Mouse (Mus musculus) layer of hippocampus, postnatal 10 days (tissue): ENCODE results near the gene Umps. TPM values are rescaled to one million over a fixed set of nuclear protein-coding genes. Genes with fewer than 3 reads are reported as not detected.

ENCODE experiments used
- DNase-seq, 2 experiments: peaks; one replicate each; pipeline ENCODE4 v3.0.0; 2021; ENCODE audit warnings: low spot score in 2 of 2
- long read RNA-seq: library from polyadenylated mRNA; stranded (forward); transcript quantifications from one replicate; pipeline ENCODE4 v2.0.0, GENCODE M21; 2023
- total RNA-seq, 2 experiments: library from RNA; stranded (reverse); gene quantifications; 2 replicates each; pipeline ENCODE4 v1.2.3; 2021

Gene Umps
- 10 to 100 TPM; 17.1 to 18.5 TPM for total RNA-seq
- long read RNA-seq, transcript Umps-201 (6 exons, 3,484 nt) = major isoform, 26 of 33 reads
- long read RNA-seq, partial matches to known transcripts = 3 of 33 reads
- long read RNA-seq, other reads (novel, unspliced or antisense) = 0 of 33 reads

GRCm38 (mm10) chr16:33966538-33967282, at the start of gene Umps:
TSS of gene Umps (minus strand) at chr16:33967038.
- DNase-seq = peak; percentile 87 to 89

GRCm38 (mm10) chr16:34011991-34012845, 45.4 kb upstream of the Umps start:
- DNase-seq = no peak

- no peak for DNase-seq
Observed at GRCm38 (mm10) chr16:34009567-34009966, 42.7 kb upstream of the Umps start.

- no peak for DNase-seq
Observed at GRCm38 (mm10) chr16:34005986-34006385, 39.1 kb upstream of the Umps start.

- DNase-seq = peak; percentile 71 to 76
Observed at GRCm38 (mm10) chr16:34004128-34004578, 37.3 kb upstream of the Umps start.

GRCm38 (mm10) chr16:34003566-34004127, 36.8 kb upstream of the Umps start:
- DNase-seq = no peak

GRCm38 (mm10) chr16:34000715-34001114, 33.9 kb upstream of the Umps start:
- no peak for DNase-seq

GRCm38 (mm10) chr16:33999388-33999787, 32.5 kb upstream of the Umps start:
- peak; percentile 55 to 70 for DNase-seq

- no peak for DNase-seq
Observed at GRCm38 (mm10) chr16:33998011-33998410, 31.2 kb upstream of the Umps start.

GRCm38 (mm10) chr16:33996030-33996429, 29.2 kb upstream of the Umps start:
- peak; percentile 48 to 63 for DNase-seq

- no peak for DNase-seq
Observed at GRCm38 (mm10) chr16:33995496-33995895, 28.7 kb upstream of the Umps start.

- DNase-seq = no peak
Observed at GRCm38 (mm10) chr16:33994321-33994720, 27.5 kb upstream of the Umps start.

- DNase-seq = no peak
Observed at GRCm38 (mm10) chr16:33990712-33991111, 23.9 kb upstream of the Umps start.

- no peak for DNase-seq
Observed at GRCm38 (mm10) chr16:33989106-33989505, 22.3 kb upstream of the Umps start.

- DNase-seq = peak; percentile 48 to 53
Observed at GRCm38 (mm10) chr16:33988358-33989012, 21.6 kb upstream of the Umps start.

- DNase-seq = no peak
Observed at GRCm38 (mm10) chr16:33986993-33987392, 20.2 kb upstream of the Umps start.

- DNase-seq = no peak
Observed at GRCm38 (mm10) chr16:33985372-33985771, 18.5 kb upstream of the Umps start.

GRCm38 (mm10) chr16:33983712-33984111, 16.9 kb upstream of the Umps start:
- DNase-seq = no peak

GRCm38 (mm10) chr16:33979855-33980254, 13.0 kb upstream of the Umps start:
- no peak for DNase-seq

GRCm38 (mm10) chr16:33967283-33967640, 424 bp upstream of the Umps start:
- DNase-seq = no peak

GRCm38 (mm10) chr16:33965878-33966537, 830 bp downstream of the Umps start:
- no peak for DNase-seq
